Mouse (Mus musculus) lung, adult 2 months (tissue): Measurements from ENCODE around the gene Galnt15.
A peak's percentile ranks its signal among the peaks of the same experiment; 100 is the strongest.

Experiments
- CTCF ChIP-seq: fragments of 200-500 bp; IDR thresholded peaks from 2 replicates; pipeline ENCODE4 v1.5.1; 2011; ENCODE audit warnings: mild to moderate bottlenecking, low read length, control low read depth; ENCODE audit not compliant: insufficient read depth
- POLR2A ChIP-seq: fragments of 200-500 bp; IDR thresholded peaks from 2 replicates; pipeline ENCODE4 v1.6.1; 2011; ENCODE audit warnings: low read depth, mild to moderate bottlenecking, control low read depth, low read length, borderline replicate concordance; ENCODE audit errors: extremely low read depth

GRCm38 (mm10) chr14:32032522-32032921 lies 3.7 kb downstream of the Galnt15 start:
- TF ChIP-seq CTCF (peak; percentile 93), POLR2A (no peak)
